Mouse (Mus musculus) kidney, adult 2 months (tissue): ENCODE measurements at regions not wholly inside any gene's neighbourhood (a gene's known extent, or its start where the extent isn't known, plus 50 kb on each side); places are given as distances from the start of the nearest gene placed in this dataset.

ENCODE experiments used
- DNase-seq: peaks from one replicate; pipeline ENCODE4 v3.0.0; 2021
- H3K27ac ChIP-seq: fragments of 200-500 bp; 2 replicates; pipeline ENCODE4 v1.5.1; 2012; ENCODE audit warnings: low read depth, low read length, control low read depth, inconsistent platforms; ENCODE audit not compliant: insufficient read depth
- H3K27me3 ChIP-seq: fragments of 200-500 bp; replicated peaks from 2 replicates; pipeline ENCODE4 v1.6.1; 2012; ENCODE audit warnings: mild to moderate bottlenecking, moderate library complexity, low read length, inconsistent platforms; ENCODE audit not compliant: control insufficient read depth, insufficient read depth
- H3K36me3 ChIP-seq: fragments of 200-500 bp; 2 replicates; pipeline ENCODE4 v1.6.1; 2012; ENCODE audit warnings: mild to moderate bottlenecking, moderate library complexity, low read length, inconsistent platforms; ENCODE audit not compliant: control insufficient read depth, insufficient read depth
- H3K4me1 ChIP-seq: fragments of 200-500 bp; 2 replicates; pipeline ENCODE4 v1.6.1; 2011; ENCODE audit warnings: low read length; ENCODE audit not compliant: control insufficient read depth, insufficient read depth
- H3K4me3 ChIP-seq: fragments of 200-500 bp; 2 replicates; pipeline ENCODE4 v1.5.1; 2011; ENCODE audit warnings: mild to moderate bottlenecking, low read depth, low read length, control low read depth; ENCODE audit not compliant: insufficient read depth
- CTCF ChIP-seq: fragments of 200-500 bp; conservative IDR thresholded peaks from 2 replicates; pipeline ENCODE4 v1.5.1; 2011; ENCODE audit warnings: low read depth, mild to moderate bottlenecking, control low read depth, low read length, moderate library complexity, mixed read lengths; ENCODE audit not compliant: insufficient read depth, insufficient read length
- POLR2A ChIP-seq: fragments of 200-500 bp; IDR thresholded peaks from one replicate; pipeline ENCODE4 v1.6.1; 2011; ENCODE audit warnings: low read depth, low read length, control low read depth
- WGBS: fragments of 180-500 bp; shearing (Covaris S2); methylation state at CpG from one replicate; pipeline ENCODE4 v1.1.7; 2018; 5-methylcytosine and 5-hydroxymethylcytosine counted together

DNA sequence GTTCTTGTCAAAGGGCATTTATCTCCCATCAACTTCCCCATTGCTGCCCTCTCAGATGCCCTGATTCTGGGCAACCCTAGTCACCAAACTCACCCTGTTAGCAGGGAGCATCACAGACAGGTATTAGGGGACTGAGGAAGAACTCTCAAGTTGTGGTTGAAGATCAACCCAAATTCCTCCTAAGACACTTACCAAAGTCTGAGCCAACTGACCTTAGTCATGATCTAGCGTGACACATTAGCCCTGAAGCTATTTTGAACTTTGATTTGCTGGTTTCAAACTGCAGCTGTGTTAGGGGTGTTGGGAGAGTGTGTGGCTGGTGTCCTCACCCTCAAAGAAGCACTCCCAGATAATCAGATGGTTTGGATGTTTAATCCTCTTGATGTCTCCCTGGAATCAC, 170.5 kb downstream of the Ppp4r2 start:
- Histone ChIP-seq H3K4me1 (peaks cover 4% of the 10 kb centered on the region), H3K27ac (no peak overlapping the region), H3K27me3 (no peaks in the 10 kb centered on the region), H3K36me3 (no peaks in the 10 kb centered on the region), H3K4me3 (no peak overlapping the region)
- no peak for TF ChIP-seq POLR2A
- no peak for TF ChIP-seq CTCF
- 42% methylated on average over 1 of the region's 1 CpGs for WGBS
- peak; percentile 87 for DNase-seq

- no peaks in the 10 kb centered on the region for H3K27me3 ChIP-seq
- DNase-seq, result no peak
- H3K27ac ChIP-seq, result no peak overlapping the region
- no peak overlapping the region for H3K4me3 ChIP-seq
- TF ChIP-seq POLR2A (no peak), CTCF (no peak)
- no peaks in the 10 kb centered on the region for H3K36me3 ChIP-seq
- WGBS, result 70% methylated on average over 3 of the region's 3 CpGs
- 0 out of 2 replicates have a peak, but pooled peaks cover 4% of the 10 kb centered on the region for H3K4me1 ChIP-seq
These were observed 188.2 kb downstream of the Ppp4r2 start for GRCm38 (mm10) chr6:101021650-101022049.

DNA sequence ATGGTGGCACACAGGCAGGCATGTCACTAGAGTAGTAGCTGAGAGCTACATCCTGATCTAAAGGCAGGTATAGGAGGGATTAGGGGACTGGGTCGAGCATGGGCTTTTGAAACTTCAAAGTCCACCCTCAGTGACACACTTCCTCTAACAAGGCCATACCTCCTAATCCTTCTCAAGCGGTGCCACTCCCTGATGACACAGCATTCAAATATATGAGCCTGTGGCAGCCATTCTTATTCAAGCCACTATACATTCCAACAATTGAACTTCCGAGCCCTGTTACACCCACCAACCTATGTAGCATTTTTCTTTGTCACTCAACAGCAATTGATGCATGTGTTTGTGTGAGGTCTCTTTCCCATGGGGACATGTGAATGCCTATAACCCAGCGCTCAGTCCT, 192.4 kb downstream of the Ppp4r2 start:
- 91% methylated on average over 4 of the region's 4 CpGs for WGBS
- no peak for TF ChIP-seq CTCF
- TF ChIP-seq POLR2A, result no peak
- no peaks in the 10 kb centered on the region for H3K27me3 ChIP-seq
- H3K27ac ChIP-seq, result no peak overlapping the region
- H3K4me3 ChIP-seq, result no peak overlapping the region
- no peak for DNase-seq
- no peaks in the 10 kb centered on the region for H3K36me3 ChIP-seq
- H3K4me1 ChIP-seq, result 0 out of 2 replicates have a peak, but pooled peaks cover 4% of the 10 kb centered on the region

DNA sequence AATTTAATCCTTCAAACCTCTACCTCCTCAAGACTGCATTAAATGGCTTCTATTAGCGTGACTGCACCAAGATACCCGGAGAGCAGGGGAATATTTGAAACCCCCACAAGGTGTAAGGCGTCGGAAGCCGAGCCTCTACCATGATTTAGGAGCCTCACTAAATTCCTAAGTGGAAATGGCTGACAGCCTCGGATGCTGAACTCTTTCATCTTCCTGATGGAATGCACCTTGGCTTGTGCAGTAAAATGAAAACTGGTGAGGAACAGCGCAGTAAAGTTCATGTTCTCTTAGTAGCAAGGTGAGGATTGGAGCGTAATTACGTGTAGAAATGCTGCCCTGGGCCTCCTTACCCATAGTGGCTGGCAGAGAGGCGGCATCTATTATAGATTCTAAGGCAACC, 194.0 kb downstream of the Ppp4r2 start:
- Histone ChIP-seq H3K27me3 (no peaks in the 10 kb centered on the region), H3K36me3 (no peaks in the 10 kb centered on the region), H3K27ac (no peak overlapping the region), H3K4me1 (0 out of 2 replicates have a peak, but pooled peaks cover 4% of the 10 kb centered on the region), H3K4me3 (no peak overlapping the region)
- WGBS, result 47% methylated on average over 10 of the region's 10 CpGs
- no peak for TF ChIP-seq CTCF
- TF ChIP-seq POLR2A, result no peak
- no peak for DNase-seq

- Histone ChIP-seq H3K4me3 (no peak overlapping the region), H3K27me3 (no peaks in the 10 kb centered on the region), H3K27ac (no peak overlapping the region), H3K36me3 (no peaks in the 10 kb centered on the region), H3K4me1 (peaks cover 4% of the 10 kb centered on the region; the same call in 1 of the 2 replicates)
- no peak for DNase-seq
- WGBS, result 35% methylated on average over 3 of the region's 3 CpGs
- TF ChIP-seq CTCF (no peak), POLR2A (no peak)
These were observed 196.0 kb downstream of the Ppp4r2 start for GRCm38 (mm10) chr6:101029436-101029835.

DNA sequence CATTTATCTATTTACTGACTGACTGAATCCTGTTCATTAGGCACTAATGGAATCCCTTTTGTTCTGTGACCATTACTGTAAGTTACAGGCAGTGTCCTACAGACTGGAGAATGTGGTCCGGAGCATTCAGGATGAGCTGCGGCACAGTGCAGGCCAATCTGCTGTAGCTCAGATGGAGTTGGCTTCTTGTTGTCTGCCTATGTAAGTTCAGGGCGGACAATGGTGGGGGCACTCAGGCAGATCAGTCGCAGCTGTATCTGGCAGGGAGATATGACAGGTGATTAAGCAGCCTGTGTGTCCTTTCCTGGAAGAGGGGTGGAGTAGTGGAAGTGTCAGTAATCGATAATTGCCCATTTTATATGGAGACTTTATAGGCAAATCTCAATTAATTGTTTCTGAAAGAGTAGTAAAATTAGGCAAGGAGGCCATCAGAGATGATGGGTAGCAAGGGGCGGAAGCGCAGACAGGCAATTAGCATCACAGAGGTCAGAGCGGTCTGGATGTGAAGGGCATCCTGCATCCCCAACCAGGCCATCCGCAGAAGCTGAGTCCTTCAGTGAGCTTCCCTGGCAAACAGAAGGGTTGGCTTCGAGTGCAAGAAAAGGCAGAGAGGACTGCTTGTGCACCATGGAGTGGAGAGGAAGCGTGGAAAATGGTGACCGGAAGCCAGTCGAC, 197.2 kb downstream of the Ppp4r2 start:
- Histone ChIP-seq H3K4me1 (no peaks in the 10 kb centered on the region; the same call in 1 of the 2 replicates), H3K27ac (no peak overlapping the region), H3K36me3 (no peaks in the 10 kb centered on the region), H3K4me3 (no peak overlapping the region), H3K27me3 (no peaks in the 10 kb centered on the region)
- no peak for TF ChIP-seq CTCF
- no peak for TF ChIP-seq POLR2A
- DNase-seq, result no peak
- WGBS, result 85% methylated on average over 13 of the region's 13 CpGs

GRCm38 (mm10) chr6:101046755-101047154, 213.3 kb downstream of the Ppp4r2 start:
- no peak for DNase-seq
- Histone ChIP-seq H3K36me3 (no peaks in the 10 kb centered on the region), H3K4me3 (no peak overlapping the region), H3K4me1 (no peaks in the 10 kb centered on the region), H3K27me3 (no peaks in the 10 kb centered on the region), H3K27ac (no peak overlapping the region)
- TF ChIP-seq CTCF (no peak), POLR2A (no peak)
- WGBS, result 58% methylated on average over 6 of the region's 6 CpGs
